Mouse (Mus musculus) CD4-positive, CD25-positive, alpha-beta regulatory T cell, adult 4 months (primary cell): ENCODE data around the gene Map4. TPM values are rescaled to one million over a fixed set of nuclear protein-coding genes. Genes with fewer than 3 reads are reported as not detected.

Source experiments
- ATAC-seq: one replicate; pipeline ENCODE4 v1.8.0; 2017
- polyA plus RNA-seq, 2 experiments: library from polyadenylated mRNA; unstranded; fragments of 100-300 nt; shearing (Covaris generic); gene quantifications; one replicate each; pipeline ENCODE4 v1.2.1; 2017

The Map4 gene
- polyA plus RNA-seq, 2 experiments from 2014 or later: 36.8 to 41.0 TPM

GRCm38 (mm10) chr9:110132921-110133320, 201.7 kb downstream of the Map4 start:
- ATAC-seq: no peak

Other genes starting within 250 kb of the Map4 start
- gene Fbxw18, start 228.8 kb upstream of the Map4 start, polyA plus RNA-seq: not detected
- gene Fbxw26, start 185.4 kb upstream of the Map4 start, polyA plus RNA-seq: not detected
- not detected for gene Fbxw27, start 140.8 kb upstream of the Map4 start, polyA plus RNA-seq
- not detected for gene Spink8, start 119.2 kb upstream of the Map4 start, polyA plus RNA-seq
- gene Nme6, start 98.7 kb upstream of the Map4 start, polyA plus RNA-seq: 10 to 100 TPM in 1 of 2 experiments, 1 to 10 TPM in 1; 8.8 to 15.1 TPM
- not detected for gene Camp, start 81.8 kb upstream of the Map4 start, polyA plus RNA-seq
- gene Cdc25a, start 55.9 kb upstream of the Map4 start, polyA plus RNA-seq: 1 to 10 TPM; 7.0 to 7.4 TPM
- gene Smarcc1, start 186.2 kb downstream of the Map4 start, polyA plus RNA-seq: 10 to 100 TPM; 23.4 to 24.1 TPM
- 100 to 1,000 TPM; 102 to 156 TPM for gene Dhx30, start 186.4 kb downstream of the Map4 start, polyA plus RNA-seq